Mouse (Mus musculus) right cerebral cortex, postnatal 14 days (tissue): Measurements from ENCODE around the gene Kcnj3.

Source experiments
- DNase-seq: peaks from one replicate; pipeline ENCODE4 v3.0.0; 2022

Gene Kcnj3

GRCm38 (mm10) chr2:55517297-55517696 is 81.5 kb downstream of the Kcnj3 start:
- DNase-seq, result no peak

- no peak for DNase-seq
Measured at GRCm38 (mm10) chr2:55532738-55533491, 97.1 kb downstream of the Kcnj3 start.

GRCm38 (mm10) chr2:55534946-55535345 is 99.2 kb downstream of the Kcnj3 start:
- DNase-seq, result no peak

- no peak for DNase-seq
Measured at GRCm38 (mm10) chr2:55535482-55535881, 99.7 kb downstream of the Kcnj3 start.

- no peak for DNase-seq
Measured at GRCm38 (mm10) chr2:55547612-55548011, 111.8 kb downstream of the Kcnj3 start.

DNA sequence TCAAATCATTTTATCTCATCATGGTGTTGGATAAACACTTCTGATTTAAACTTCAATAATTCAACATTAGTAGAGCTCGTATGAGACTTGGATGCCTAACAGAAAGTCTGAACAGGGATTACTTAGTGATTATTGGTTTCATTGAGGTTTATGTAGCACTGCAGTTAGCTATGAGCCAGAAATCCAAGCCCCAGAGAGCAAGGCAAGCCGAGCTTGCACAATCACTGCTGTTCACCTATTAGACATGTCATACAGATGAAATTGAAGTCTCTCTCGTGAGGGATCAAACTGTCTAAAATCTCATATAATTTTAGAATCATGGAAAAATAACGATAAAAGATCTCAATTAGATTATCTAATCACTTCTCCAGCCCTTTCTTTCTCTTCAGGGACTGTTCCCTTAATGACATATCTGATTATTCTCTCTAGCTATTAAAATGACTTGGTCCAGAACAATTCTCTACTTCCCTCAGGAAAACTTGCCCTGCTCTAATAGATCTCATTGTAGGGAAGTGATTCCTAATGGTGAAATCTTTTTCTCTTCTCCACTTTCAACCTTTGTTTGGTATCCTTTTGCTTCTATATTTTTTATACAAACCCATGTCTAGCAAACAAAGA is 122.7 kb downstream of the Kcnj3 start:
- DNase-seq, result no peak

DNA sequence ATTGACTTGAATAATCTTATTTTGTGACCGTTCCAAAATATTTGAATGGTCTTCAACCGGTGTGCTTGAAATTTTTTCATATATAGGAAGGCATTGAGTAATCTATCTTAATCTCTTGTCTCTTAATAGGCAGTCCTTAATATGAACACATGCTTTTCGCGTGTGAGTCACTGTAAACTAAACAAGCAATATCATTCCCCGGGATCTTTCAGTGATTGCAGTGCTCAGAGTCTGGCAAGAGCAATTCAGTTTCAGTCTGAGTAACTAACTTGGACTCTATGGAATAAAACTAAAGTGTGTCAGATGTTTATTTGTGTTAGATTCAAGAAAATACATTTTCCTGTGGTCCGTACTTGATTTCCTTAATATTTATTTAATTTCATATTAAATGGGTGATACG is 133.5 kb downstream of the Kcnj3 start:
- no peak for DNase-seq

DNA sequence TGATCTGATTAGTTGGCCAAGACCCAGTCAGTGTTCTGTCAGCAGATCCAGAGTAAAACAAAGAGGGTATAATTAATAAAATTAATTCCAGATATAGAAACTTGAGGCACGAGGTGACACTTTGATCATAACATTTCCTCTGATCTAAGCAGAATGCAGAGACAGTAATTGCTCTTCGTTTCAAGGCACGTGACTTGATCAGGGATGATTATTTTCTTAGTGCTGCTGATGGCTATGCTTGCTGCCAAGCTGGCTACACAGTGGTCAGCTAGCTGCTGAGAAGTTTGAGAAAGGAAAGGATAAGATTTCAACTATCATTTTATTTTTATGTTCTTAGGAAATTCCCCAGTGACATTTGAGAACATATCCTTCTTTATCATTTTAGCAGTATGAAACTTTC is 135.7 kb downstream of the Kcnj3 start:
- DNase-seq, result no peak

DNA sequence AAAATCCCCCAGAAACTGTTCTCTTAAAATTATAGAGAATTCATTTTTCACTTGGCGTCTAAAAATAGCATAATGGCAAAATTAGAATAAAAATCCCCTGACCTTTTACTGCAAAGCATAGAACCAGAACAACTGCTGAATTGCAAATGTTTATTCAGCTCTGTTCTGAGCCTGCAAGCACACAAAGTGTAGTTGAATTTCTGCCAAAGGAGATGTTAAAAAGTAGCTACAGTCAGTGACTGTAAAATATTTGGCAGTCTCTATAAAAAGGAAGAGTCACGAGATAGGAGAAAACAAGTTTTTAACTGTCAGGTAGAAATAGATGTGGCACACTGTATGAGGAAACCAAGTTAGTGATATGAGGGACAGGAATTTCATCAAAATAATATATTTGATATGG is 144.5 kb downstream of the Kcnj3 start:
- DNase-seq, result no peak

DNA sequence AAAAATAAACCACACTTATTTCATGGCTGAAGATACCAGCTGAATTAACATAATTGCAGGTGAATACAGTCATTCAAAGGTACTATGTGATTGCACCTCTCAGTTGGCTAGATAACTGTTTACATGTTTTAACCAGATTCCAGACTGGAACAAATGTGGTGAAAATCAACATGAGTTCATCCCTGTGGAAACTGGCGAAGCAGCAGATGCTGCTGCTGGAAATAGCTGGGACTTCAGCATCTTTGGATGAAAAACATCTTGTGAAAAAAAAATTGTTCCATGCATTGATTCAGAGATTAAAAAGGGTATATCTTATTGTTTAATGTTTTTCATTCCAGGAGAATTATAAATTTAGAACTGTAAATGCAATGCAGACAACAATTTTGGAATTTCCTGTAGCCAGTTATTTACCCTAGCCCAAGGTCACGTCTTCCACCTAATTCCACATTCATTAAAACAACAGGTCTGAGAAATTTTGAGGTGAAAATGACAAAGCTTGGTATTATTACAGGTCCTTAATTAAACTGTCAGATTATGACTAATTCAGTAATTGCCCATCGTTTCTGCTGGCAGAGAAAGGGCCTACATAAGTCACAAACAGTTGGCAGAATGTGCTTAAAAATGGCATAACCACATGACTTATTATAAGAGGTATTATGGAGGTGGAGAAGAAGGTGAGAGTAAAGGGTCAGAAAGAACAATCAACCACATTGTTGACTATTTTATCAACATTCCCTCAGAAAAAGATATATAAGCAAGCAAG is 155.6 kb downstream of the Kcnj3 start:
- DNase-seq, result peak; percentile 9
